In genomic region chr6:97447020-97447419, GRCm38 (mm10) we compare ENCODE assay signal across 12 mouse cellular contexts.
DNase-seq lines count a peak whose midpoint lies in the region; ATAC-seq lines count a peak whose summit lies in the region.
"Had no signal": no experiment of that assay in that cellular context is flagged by ENCODE, and none has a peak within 500 bp of the region (broad histone marks: within the 10 kb centered on the region; RNA-seq: fewer than 3 reads in every experiment).

No protein-coding gene starts in this region.

- no peaks in the 10 kb centered on the region for H3K36me3 ChIP-seq in hindbrain, embryonic 13.5 days
- no peaks in the 10 kb centered on the region for H3K36me3 ChIP-seq in hindbrain, embryonic 11.5 days (ENCODE audit: control insufficient read depth, insufficient read depth, low read length)
- H3K36me3 ChIP-seq: liver, embryonic 12.5 days had no signal

- no peaks in the 10 kb centered on the region for H3K9me3 ChIP-seq in hindbrain, embryonic 13.5 days
- H3K9me3 ChIP-seq in hindbrain, embryonic 11.5 days (ENCODE audit: control insufficient read depth, low read length), result no peaks in the 10 kb centered on the region
- H3K9me3 ChIP-seq: forebrain, embryonic 13.5 days; liver, embryonic 12.5 days had no signal

- peaks cover 6% of the 10 kb centered on the region; the same call in 1 of the 2 replicates for H3K4me1 ChIP-seq in hindbrain, embryonic 13.5 days (replicated peaks)
- no peaks in the 10 kb centered on the region for H3K4me1 ChIP-seq in hindbrain, embryonic 11.5 days (replicated peaks; ENCODE audit: control insufficient read depth, insufficient read depth, low read length)
- H3K4me1 ChIP-seq: forebrain, embryonic 13.5 days; liver, embryonic 12.5 days had no signal

- ATAC-seq in hindbrain, embryonic 13.5 days (ENCODE audit: low FRiP score), result no peak
- ATAC-seq in erythroblast, adult 5-6 weeks (replicated peaks; ENCODE audit: low FRiP score, poor library complexity, severe bottlenecking), result no peak
- no peak for ATAC-seq in hindbrain, embryonic 11.5 days (ENCODE audit: low FRiP score)
- ATAC-seq: forebrain, embryonic 13.5 days; liver, embryonic 12.5 days; midbrain, embryonic 16.5 days had no signal

- H3K4me2 ChIP-seq in hindbrain, embryonic 13.5 days, result no peak overlapping the region
- H3K4me2 ChIP-seq in hindbrain, embryonic 11.5 days (replicated peaks; ENCODE audit: low read depth, low read length), result no peak overlapping the region
- H3K4me2 ChIP-seq: forebrain, embryonic 13.5 days; liver, embryonic 12.5 days had no signal

- no peaks in the 10 kb centered on the region for H3K27me3 ChIP-seq in hindbrain, embryonic 13.5 days
- H3K27me3 ChIP-seq in hindbrain, embryonic 11.5 days (ENCODE audit: control insufficient read depth, insufficient read depth, low read length), result no peaks in the 10 kb centered on the region
- H3K27me3 ChIP-seq: forebrain, embryonic 13.5 days; liver, embryonic 12.5 days had no signal

- no peak overlapping the region for H3K27ac ChIP-seq in hindbrain, embryonic 13.5 days
- H3K27ac ChIP-seq in hindbrain, embryonic 11.5 days (ENCODE audit: low read depth, low read length), result no peak overlapping the region
- H3K27ac ChIP-seq: forebrain, embryonic 13.5 days; liver, embryonic 12.5 days had no signal

- no peak overlapping the region for H3K4me3 ChIP-seq in hindbrain, embryonic 13.5 days
- no peak overlapping the region for H3K4me3 ChIP-seq in hindbrain, embryonic 11.5 days (ENCODE audit: low read depth, low read length)
- H3K4me3 ChIP-seq: forebrain, embryonic 13.5 days; liver, embryonic 12.5 days had no signal

- 69% methylated on average over 4 of the region's 4 CpGs for WGBS in hindbrain, embryonic 13.5 days
- WGBS in hindbrain, embryonic 11.5 days, result 74% methylated on average over 4 of the region's 4 CpGs

- DNase-seq in adrenal gland, adult 2 months, result peak; percentile 38
- DNase-seq in adrenal gland, adult 18-20 months (ENCODE audit: low spot score in 2 of 2), result no peak
- peak; percentile 28 for DNase-seq in testis, postnatal 14 days (ENCODE audit: low spot score)
- no peak for DNase-seq in testis, postnatal 10 days (ENCODE audit: low spot score)
- DNase-seq in kidney, adult 8-10 months, result peak; percentile 88 to 93
- DNase-seq in hindbrain, embryonic 11.5 days (ENCODE audit: low spot score), result no peak
- DNase-seq: cerebellum, adult 9-11 months had no signal

- no peak overlapping the region for H3K9ac ChIP-seq in hindbrain, embryonic 13.5 days
- H3K9ac ChIP-seq in hindbrain, embryonic 11.5 days (ENCODE audit: low read depth, low read length), result no peak overlapping the region
- H3K9ac ChIP-seq: forebrain, embryonic 13.5 days; liver, embryonic 12.5 days had no signal

Comparison
In these comparisons a context has a peak if more than half of its experiments do, and no peak if none do; other contexts are left out.
1. DNase-seq: peak in adrenal gland, adult 2 months (single experiment), testis, postnatal 14 days (single experiment) and kidney, adult 8-10 months (2 of 2); none in adrenal gland, adult 18-20 months (0 of 2), testis, postnatal 10 days (single experiment) and hindbrain, embryonic 11.5 days (single experiment).